Mouse (Mus musculus) spleen, postnatal 4 days (tissue): ENCODE results near the gene Sostdc1.

ENCODE experiments used
- DNase-seq, 2 experiments: peaks; one replicate each; pipeline ENCODE4 v3.0.0; 2022; ENCODE audit warnings: low spot score in 2 of 2

Gene Sostdc1

DNA sequence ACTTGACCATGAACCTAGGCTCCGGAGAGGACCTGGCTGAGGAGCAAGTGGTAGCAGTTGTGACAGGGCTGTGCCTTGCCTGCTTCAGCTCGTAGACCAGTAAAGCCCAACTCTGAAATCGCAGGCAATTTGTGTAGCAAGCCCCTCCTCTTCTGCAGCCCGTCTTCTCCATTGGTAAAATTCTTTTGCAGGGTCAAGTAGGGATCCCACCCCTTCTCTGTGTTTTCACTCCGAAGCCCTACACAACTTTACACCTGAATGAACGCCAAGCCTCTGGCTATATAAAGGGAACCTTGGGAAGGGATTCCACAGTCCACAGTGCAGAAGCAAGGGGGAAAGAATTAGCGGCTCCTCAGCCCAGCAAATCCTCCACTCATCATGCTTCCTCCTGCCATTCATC is at the start of gene Sostdc1:
Gene Sostdc1, plus strand, starts transcription at position 224 of the 400 bp plus-strand sequence.
- DNase-seq, result no peak

DNA sequence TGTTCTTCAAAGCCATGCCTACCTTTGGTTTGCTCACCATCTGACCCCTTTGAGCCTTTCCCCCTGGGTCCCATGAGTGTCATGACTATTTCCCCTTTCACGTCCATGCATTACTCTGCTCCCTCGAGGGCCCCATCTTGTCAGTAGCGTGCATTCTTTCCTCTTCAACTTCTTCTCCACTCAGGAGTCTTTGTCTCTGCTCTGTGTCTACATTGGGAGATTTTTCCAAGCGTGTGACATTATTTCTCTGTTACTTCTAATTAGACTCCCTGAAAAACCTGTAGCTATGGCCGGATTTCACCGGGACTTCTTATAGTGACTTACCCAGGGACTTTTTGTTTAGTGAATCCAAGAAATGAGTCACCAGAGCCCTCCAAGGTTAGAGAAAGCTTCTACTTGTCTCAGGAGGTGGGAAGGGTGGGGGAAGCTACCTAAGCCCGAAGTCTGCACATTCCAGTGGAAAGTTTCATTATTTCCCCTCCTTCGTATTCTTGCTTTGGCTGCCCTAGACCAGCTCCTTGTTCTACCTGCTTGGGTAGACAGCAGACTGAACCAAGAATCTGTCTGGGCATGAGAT is 46.2 kb upstream of the Sostdc1 start:
- no peak for DNase-seq

DNA sequence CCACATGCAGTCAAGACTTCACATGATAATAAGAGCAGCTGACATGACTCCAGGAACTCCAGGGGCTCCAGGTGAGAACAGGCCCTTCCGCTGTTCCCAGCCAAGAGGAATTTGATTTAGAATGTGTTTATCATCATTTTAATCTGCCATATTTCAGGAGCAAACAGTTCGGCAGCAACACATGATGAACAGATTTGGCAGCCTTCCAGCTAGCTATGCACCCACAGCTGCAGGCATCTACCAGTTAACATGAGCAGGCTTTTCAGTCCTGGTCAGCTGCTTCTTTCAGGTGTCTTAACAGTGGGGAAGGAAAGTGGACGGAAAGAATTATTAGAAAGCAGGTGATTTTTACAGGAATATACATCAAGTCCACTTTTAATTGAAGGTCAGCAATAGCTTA is 39.1 kb upstream of the Sostdc1 start:
- DNase-seq, result no peak

DNA sequence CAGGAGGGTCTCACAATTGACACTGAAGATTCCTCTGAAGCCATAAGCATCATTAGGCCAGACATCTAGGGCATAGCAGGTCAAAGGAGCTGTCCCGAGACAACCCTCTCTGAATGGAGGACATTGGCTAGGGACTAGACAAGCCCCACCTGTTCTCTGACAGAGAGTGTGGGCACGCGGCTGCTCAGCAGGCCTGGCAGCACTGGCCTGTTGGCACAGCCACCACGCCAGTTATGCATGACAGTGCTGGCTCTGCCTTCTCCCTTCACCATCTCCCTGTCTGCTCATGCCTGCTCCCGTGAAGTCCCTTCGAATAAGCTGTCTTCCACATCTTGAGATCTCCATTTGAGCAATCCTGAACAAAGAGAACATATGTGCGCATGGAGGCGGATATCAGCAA is 24.3 kb upstream of the Sostdc1 start:
- no peak for DNase-seq

DNA sequence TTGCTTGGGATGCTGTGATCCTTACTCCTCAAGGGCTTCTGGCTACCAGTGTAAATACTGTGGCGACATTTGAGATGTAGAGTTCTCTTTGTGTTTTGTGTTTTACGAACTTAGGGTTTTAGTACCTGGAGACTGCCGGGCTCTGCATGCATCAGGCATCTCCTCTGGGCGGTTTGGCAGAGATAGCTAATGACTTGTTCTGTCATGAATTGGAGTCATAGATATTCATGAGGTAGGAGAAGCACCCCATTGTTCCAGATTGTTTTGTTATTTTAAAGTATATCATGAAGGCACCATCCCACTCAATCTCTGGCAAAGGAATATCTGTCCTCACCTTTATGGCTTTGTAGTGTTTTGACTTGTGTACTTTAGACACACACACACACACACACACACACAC is 23.5 kb upstream of the Sostdc1 start:
- DNase-seq, result no peak

DNA sequence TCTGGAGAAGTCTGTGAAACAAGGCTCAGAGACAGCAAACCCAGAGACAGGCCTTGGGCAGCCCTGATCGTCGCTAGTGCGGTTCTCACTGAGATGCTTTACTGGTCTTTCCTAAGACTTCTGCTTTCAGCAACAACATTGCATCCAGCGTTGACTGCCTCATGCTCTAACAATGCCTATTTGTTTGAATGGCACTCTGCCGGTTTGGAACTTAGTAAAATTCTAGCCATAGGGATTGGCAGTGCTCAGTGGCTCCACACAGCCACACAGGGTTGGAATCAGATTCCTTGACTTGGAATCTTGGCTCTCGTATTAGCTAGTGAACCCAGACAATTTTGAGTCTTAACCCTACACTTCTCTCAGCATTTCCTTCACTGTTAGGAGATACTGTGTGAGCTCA is 22.6 kb upstream of the Sostdc1 start:
- DNase-seq, result no peak

DNA sequence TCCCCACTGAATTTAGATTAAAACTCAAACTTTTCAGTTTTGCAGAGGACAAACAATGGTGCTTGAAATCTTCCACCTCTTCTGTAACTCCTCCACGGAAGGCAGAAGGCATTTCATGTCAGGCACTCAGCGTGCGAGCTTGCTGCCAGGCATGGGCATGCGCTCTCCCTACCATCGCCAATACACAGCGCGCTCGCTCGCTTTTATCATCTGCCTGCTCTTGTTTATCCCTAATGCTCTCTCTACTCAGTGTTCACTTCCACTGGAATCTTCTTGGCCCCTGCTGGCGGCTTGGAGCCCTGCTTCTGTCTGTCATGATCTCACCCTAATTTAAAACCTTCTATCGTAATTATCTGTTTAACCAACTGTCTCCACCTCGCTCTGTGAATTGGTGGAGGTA is 11.6 kb upstream of the Sostdc1 start:
- no peak for DNase-seq

DNA sequence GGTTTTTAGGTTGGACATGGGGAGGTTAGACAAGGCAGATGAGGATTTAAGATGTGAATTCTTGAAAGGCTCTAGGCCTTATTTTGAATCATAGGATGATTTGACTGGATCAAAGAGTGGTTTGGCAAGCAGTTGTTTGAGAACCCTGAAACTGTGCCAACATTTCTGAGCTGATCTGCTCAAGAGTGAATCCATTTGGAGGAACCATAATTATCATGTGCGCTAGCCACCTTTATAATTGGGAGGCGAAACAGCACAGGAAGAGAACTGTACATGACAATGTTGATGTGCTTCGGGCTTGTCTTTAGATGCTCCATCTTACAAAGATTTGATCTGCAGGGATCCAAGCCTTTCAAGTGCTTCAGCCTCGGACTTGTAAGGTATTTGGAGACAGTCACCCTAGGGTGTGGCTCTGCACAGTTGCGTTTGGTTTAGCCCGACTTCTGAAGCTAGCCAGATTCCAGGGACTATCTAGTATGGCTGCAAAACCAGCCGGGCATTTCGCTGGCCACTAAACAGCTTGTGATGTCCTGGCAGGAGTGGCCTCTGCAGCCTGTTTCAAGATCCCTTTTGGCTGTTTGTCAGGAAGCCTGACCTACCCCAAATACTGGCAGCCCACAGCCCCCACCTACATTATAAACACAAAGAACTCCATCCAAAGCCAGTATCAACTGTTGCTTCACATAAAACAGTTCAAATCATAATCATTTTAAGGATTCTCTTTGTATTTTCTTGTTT is 10.9 kb upstream of the Sostdc1 start:
- no peak for DNase-seq

DNA sequence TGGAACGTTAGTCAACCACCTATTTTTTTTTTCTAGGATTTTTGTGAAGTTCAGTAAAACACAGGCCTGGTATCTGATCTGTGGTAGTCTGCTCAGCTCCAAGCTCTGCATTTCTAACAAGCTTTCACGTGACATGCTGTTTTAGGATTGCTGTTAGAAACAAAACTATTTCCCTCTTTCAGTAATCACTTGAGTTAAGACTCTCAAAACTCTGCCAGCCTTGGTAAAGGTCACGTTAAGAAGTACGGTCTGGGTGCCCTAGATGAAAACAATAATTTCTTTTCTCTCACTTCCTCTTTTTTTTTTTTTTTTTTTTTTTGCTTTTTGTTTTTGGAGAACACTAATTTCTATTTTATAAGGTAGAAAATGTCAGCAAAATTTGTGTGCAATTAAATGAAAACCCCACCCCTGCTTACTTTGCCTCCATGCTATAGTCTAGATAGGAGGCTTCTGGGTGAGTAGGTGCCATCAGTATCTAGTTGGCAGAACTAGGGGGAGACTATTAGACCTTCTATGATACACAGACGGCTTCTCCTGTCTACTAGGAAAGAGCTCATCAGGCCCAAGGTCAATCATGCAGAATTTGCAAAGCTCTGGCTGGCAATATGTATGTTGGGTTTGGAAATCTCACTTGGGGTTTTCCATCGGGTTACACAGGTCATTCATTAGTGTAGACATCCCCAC is 5.1 kb upstream of the Sostdc1 start:
- no peak for DNase-seq

DNA sequence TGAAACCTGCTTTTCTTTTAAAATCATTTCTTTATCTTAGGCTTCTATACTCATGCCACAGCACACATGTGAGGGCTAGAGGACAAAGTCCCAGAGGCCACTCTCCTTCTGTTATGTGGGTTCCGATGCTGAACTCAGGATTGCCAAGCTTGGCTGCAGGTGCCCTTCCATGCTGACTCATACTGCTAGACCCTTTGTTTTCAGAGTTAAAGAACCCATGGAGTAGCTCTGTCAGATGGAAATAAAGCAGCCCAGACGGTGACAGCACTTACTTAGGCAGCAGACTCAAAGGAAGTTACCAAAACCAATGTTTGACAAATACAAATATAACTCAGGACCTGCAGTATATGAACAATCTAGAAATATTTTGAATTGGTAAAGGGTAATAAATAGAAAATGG is 924 bp upstream of the Sostdc1 start:
- no peak for DNase-seq

DNA sequence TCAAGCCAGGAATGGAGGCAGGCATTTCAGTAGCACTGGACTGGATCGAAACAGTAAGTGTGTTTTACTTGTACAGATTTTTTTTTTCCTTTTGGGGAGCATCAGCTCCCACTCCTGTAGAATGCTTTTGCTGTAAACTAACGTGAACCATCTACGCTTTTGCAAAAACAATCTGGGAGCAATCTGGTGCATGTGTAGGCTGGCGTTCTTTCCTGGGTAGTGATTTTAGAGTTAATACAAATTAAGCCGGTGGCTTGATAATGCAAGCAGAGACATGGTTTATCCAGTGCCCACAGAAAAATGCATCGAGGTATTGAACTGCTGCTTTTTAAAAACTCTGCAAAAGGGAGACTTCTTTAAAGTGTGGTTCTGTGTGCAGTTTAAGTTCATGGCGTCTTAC is 507 bp downstream of the Sostdc1 start:
- DNase-seq, result no peak

DNA sequence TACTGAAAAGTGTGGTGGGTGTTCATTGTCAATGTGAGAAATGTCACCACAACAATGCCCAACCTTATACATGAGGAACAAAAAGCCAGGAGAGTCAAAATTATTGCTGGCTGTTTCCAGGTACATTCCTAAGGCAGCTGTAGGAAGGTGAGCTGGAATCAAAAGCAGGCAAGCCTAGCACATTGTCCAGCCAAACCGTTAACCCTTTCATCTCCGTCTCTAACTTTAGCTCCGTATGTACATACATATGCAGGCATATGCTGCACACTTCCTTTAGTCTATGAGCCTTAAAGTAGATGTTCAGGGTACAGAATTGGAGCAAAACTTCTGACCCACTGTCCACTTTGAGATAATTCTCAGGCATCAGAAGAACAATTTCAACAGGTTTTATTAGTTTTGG is 1.6 kb downstream of the Sostdc1 start:
- no peak for DNase-seq

DNA sequence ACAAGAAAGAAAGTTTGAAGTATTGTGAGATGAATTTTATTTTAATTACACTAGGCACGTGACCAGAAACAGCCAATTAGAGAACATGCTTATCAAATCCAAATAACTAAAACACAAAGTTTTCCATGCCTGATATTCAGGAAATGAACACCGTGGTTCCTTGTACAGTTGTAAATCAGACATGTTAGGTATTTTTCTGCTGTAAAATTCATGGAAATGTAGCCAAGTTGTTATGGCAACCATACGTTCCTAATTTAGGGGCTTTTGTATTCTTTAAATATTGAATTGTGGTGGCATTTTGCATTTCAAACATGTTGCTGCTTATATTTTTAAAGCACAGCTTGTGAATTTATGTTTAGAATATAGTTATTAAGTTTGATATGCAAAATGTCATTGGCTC is 2.1 kb downstream of the Sostdc1 start:
- DNase-seq, result no peak

DNA sequence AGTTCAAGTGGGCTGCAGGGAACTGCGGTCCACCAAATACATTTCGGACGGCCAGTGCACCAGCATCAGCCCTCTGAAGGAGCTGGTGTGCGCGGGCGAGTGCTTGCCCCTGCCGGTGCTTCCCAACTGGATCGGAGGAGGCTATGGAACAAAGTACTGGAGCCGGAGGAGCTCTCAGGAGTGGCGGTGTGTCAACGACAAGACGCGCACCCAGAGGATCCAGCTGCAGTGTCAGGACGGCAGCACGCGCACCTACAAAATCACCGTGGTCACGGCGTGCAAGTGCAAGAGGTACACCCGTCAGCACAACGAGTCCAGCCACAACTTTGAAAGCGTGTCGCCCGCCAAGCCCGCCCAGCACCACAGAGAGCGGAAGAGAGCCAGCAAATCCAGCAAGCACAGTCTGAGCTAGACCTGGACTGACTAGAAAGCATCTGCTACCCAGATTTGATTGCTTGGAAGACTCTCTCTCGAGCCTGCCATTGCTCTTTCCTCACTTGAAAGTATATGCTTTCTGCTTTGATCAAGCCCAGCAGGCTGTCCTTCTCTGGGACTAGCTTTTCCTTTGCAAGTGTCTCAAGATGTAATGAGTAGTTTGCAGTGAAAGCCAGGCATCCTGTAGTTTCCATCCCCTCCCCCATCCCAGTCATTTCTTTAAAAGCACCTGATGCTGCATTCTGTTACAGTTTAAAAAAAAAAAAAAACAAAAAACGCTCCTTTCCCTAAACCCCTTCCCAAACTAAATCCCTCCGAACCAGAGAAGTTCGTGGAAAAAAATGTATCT is 3.3 kb downstream of the Sostdc1 start:
- peak; percentile 44 to 71 for DNase-seq

DNA sequence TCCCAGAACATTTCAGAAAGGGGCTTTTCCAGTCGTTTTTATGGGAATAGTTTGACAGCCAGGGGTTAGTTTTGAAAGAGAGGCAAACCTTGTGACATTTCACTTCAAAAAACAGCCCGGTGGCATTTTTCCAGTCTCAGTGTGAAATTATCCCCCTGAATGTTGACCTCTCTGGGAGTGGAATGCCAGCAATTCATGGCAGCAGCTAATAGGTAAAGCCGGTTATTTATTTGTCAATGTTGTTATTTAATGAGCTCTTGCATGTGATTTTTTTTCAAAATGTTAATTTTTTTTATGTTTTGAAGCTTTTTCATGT is 3.8 kb downstream of the Sostdc1 start:
- no peak for DNase-seq

DNA sequence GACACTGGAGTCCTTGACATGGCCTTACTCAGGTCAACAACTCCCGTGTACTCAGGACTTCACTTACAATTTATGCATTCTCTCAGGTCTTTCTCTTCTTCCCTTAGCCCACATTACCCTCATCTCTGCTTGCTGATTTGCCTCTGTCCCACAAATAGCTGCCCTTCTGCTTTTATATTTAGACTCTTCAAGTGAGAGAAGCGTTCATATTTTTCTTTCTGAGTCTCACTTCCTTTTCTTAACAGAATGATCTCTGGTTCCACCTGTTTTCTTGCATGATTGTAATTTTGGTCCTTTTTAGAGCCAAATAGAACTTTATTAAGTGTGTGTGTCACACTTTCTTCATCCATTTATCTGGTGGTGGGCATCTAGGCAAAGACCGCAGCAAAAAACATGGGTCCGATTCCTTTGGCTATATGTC is 12.2 kb downstream of the Sostdc1 start:
- DNase-seq, result no peak

DNA sequence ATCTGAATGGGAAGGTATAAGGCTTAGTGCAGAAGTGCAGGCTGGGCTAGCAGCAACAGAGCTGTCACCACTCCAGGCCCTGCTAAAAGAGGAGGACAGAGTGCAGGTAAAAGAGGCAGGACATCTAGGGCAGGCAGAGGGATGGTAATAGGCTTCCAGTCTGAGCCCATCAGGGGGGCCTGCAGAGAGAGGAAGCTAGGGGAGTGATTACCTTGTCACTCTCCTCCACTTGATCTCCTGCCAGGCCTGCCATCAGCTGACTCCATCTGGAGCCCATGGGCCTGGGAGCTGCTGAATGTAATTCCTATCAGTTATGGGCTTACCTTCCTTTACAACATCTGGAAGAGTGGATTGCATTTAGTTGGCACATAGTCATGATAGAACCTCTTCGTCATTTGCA is 18.7 kb downstream of the Sostdc1 start:
- no peak for DNase-seq

DNA sequence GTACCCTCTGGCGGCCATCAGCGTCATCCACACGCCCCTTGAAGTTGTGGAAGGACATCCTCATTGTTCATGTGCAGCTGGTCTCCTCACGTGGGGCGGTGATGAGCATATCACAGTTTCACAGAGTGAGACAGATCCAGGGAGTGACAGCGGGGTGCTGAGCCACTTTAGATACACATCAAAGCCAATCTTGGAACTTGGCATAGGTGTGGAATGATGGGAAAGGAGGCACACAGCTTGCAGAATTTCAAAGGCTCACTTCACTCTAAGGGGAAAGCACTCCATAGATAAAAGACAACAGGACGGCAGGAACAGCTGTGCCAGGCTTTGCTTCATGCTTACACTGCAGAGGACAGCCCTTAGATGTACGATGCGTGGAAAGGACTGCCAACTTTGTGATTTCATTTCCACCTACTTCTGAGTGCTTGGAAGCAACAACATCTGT is 19.9 kb downstream of the Sostdc1 start:
- DNase-seq, result no peak

DNA sequence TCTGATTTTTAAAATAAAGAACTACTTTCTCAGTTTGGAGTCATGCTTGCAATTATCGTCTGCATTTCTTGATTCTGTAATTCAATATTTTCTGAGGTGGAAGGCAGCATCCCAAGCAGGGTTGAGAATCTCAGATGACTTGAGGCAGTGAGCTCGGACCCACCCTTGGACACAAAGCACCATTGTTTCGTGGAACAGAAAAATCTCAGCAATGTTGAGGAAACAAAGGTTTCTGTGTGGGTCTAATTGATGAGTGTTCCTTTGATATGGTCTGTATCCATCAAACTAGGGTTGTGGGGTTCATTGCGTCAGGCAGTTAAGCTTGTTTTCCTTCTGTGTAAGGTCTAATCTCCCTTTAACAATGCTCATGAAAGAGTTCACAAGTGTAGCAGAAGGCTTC is 30.2 kb downstream of the Sostdc1 start:
- no peak for DNase-seq

DNA sequence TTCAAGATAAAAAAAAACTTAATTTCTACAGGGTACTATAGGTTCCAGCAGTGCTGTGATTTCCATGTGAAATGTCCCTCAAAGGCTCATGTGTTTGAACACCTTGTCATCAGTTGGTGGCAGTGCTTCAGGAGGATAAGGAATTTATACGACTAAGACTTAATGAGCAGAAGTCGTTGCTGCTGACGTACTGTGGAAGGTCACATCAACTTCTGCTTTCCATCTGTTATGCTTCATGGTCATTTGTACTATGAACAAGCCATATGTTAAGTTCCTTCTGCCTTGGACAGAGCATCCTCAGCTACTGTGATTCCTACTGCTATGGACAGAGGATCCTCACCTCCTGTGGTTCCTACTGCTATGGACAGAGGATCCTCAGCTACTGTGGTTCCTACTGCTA is 46.1 kb downstream of the Sostdc1 start:
- DNase-seq, result no peak

DNA sequence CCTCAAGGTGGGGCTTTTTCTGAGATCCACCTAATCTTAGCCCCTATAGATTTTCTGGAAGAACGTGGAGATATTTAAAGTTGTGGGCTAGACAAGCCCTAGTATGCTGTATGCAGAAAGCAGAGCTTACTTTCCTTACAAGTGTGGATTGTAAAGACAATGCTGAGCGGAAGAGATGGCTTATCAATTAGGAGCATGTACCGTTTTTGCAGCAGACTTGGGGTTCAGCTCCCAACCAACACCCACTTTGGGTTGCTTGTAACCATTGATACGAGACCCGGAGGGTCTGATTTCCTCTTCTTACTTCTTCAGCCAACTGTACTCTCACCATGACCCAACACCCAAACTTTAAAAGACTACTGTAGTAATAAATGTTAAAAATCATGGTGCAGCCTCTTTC is 46.8 kb downstream of the Sostdc1 start:
- DNase-seq, result no peak

DNA sequence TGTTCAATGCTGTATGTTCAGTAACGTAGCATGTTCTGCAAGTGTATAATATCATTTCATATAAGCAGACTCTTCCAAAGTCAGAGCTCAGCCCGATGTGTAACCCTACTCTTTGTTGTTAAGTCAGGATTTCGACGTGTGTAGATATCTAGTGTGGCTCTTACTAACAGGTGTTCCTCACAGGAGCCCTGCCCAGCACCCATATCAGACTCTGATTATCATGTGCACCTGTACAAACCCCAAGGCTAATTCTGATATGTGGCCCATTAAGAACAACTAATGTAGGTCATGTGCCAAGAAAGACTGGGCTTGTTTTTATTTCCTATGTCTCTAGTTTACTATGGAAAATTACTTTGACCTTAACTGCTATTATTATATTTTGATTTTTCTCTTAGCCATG is 50.1 kb downstream of the Sostdc1 start:
- DNase-seq, result no peak
